Mouse (Mus musculus): Measurements from ENCODE around the gene Sec22b.

GRCm38 (mm10) chr3:97928968-97929858 lies 28.2 kb downstream of the Sec22b start:
- TF ChIP-seq CTCF (IDR thresholded peaks at IDR 0.05; ENCODE audit: low read depth, low read length) (peak; percentile 15), POLR2A (IDR thresholded peaks at IDR 0.05; ENCODE audit: insufficient read depth, low read length) (no peak)

Measured in ES-Bruce4 (cell line).